Mouse (Mus musculus) c-Kit-positive CD71-positive TER-119-negative erythroid progenitor cells, embryonic 14.5 days (primary cell): ENCODE measurements around the gene Lce1e.
"Not testable (repeated sequence)": the region's sequence is repeated elsewhere in the genome, so short reads cannot be mapped to it uniquely, and the experiment has no call there.

ENCODE experiments used
- DNase-seq: peaks from one replicate; pipeline ENCODE4 v3.0.0-alpha.2; 2013; ENCODE audit warnings: low read depth

The Lce1e gene

DNA sequence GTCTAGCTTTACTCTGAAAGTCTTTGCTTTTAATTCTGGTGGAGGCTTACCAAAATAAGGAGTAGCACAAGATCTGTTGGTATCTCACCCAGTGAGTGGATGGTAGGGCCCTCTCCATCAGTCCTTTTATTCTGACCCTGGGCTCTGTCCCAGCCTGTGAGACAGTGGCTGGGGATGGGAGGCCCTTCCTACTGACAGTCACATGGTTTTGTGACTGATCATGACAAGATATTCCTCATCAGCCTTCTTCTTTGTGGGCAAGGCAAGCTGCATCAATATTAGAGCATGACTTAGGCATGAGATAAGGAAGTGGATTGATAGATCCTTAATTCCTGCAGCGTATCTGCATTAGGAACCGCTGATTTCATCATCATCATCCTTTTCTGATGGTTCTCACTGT is at the start of gene Lce1e:
Lce1e (minus strand) TSS at position 101 of the 400 bp plus-strand sequence.
- DNase-seq: no peak

DNA sequence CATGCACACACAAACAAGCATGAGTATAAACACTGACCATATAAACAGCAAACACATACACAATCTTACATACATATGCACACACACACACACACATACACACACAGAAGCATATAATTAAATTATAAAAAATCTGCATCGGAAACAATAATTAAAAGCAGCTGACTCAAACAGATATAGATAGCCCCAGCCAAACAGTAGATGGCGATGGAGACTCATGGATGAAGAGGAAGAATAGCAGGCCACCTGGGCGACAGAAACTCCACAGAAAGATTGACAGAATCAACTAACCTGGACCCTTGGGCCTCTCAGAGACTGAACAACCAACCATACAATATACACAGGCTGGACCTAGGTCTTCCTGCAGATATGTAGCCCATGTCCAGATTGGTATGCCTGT is 44.3 kb upstream of the Lce1e start:
- no peak for DNase-seq

DNA sequence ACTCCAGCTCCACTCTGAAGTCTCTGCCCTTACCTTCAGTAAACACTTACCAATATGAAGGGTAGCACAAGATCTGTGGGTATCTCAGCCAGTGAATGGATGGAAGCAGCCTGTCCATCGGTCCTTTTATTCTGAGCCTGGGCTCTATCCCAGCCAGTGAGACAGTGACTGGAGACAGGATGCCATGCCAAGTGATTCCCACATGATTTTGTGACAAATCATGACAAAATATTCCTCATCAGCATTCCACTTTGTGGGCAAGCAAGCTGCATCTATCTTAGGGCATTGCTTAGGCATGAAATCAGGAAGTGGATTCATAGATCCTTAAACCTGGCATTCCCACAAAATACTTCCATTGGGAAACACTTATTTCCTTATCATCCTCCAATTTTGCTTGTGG is 43.4 kb upstream of the Lce1e start, which contains the start of gene Lce1g:
Lce1g (minus strand) TSS at position 101 of the 400 bp plus-strand sequence.
- no peak for DNase-seq

DNA sequence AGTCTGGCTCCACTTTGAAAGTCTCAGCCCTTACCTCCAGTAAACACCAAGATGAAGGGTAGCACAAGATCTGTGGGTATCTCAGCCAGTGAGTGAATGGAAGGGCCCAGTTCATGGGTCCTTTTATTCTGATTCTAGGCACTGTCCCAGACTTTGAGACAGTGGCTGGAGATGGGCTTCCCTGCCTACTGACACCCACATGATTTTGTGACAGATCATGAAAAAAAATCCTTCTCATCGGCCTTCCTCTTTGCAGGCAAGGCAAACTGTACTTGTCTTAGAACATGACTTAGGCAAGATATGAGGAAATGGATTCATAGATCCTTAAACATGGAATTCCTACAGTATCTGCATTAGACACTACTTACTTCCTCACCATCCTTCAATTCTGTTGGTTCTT is 30.1 kb upstream of the Lce1e start, which contains the start of gene Gm38119:
Gm38119 (minus strand) TSS at position 101 of the 400 bp plus-strand sequence.
- no peak for DNase-seq

DNA sequence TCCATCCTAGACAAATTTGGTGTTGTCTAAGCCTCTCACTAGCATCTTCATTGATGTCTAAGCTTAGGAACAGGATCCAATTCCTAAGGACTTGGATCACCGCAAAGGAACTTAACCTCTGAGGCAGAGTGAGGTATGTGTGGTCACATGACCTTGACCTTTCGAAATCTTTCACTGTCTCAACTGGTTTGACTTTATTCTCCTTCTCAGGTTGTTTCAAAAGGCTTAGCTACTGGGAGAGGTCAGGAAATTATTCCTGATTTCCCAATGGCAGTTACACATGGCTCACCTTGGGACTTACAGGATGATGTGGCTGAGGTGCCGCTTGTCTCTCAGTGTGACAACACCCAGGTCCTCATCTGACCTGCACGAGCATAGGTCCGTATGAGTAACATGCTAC is 13.8 kb upstream of the Lce1e start:
- no peak for DNase-seq

DNA sequence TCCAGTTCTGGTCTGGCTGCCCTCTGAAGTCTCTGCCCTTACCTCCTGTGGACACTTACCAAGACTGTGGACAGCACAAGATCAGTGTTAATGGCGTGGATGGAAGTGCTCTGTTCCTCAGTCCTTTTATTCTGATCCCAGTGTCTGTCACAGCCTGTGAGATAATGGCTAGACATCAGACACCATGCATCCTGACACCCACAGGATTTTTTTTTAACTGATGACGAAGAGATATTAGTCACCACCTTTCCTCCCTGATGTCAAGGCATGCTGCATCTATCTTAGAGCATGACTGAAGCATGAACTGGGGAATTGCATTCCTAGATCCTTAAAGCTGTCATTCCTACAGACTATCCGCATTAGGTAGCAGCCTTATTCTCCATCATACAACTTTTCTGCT is 11.4 kb upstream of the Lce1e start, which contains the start of gene Lce1f:
Lce1f (minus strand) TSS at position 101 of the 400 bp plus-strand sequence.
- no peak for DNase-seq

DNA sequence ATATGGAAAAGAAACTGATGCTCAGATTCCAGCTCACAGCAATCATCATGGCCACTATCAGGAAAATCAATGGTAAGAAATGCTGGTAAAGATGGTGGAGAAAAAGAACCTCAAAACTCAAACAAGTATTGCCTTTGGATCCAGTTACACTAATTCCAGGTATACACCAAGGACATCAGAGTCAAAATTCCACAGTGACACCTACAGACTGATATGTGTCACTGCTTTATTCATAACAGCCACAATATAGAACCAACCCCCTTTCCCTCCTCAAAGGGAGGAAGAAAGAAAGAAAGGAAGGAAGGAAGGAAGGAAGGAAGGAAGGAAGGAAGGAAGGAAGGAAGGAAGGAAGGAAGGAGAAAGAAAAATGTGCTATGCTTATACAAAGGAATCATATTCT is 6.2 kb upstream of the Lce1e start:
- DNase-seq: no peak

DNA sequence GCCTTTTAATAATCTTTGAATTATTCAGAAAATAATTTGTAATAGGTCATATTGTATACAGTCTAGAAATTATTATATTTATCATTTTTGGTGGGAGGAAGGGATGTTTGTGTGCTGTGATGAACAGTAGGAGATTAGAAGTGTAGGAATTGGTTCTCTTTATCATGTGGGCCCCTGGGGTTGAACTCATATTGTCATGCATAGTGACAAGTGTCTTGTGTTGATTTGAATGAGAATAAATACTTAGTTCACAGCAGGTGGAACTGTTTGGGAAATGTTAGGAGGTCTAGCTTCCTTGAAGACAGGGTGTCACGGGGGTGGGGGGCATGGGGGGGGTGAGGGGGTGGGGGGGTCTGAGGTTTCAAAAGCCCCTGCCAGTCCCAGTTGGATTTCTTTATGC is 14.3 kb downstream of the Lce1e start:
- DNase-seq: no peak

DNA sequence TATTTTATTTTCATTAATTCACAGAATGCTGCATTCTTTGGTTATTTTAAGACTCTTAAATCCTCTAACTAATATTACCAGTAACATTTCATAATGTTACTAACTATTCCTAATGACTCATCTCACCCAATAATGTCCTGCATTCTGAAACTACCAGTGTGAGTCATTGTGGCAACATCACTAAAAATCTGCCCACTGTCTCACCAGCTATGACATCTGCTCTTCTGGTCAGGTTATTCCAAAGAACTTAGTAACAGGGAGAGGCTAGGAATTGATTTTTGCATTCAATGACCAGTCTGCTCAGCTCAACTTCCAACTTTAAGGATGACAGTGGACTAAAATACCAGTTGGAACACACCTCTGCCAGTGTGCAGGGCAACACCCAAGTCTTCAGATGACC is 17.2 kb downstream of the Lce1e start:
- DNase-seq: no peak

DNA sequence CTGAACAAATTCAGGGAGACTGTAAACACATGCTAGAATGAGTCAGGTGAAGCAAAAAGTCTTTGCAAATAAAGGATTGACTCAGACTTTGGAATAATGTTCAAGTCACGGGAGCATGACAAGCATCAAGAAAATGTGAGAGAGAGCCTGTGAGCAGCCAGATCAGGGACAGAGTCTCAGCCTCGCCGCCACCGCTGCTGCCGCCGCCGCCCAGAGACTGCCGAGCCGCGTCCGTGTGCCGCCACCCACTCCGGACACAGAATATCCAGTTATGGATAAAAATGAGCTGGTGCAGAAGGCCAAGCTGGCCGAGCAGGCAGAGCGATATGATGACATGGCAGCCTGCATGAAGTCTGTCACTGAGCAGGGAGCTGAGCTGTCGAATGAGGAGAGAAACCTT is 19.7 kb downstream of the Lce1e start:
- not testable (repeated sequence) for DNase-seq

DNA sequence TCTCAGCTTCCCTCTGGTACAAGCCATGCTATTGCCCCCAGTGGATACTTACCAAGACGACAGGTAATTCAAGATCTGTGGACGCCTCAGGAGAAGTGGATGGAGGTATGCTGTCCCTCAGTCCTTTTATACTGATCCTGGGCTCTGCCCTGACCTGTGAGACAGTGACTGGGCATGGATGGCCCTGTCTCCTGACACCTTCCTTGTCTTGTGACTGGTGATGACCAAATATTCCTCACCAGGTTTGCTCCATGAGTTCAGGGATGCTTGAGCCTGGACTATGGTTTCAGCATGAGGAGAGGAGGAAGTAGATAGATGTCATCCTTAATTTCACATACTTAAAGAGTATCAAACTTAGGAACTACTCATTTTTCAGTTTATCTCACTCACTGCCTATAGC is 21.8 kb downstream of the Lce1e start, which contains the start of gene Lce1d:
Lce1d (minus strand) TSS at position 101 of the 400 bp plus-strand sequence.
- no peak for DNase-seq

DNA sequence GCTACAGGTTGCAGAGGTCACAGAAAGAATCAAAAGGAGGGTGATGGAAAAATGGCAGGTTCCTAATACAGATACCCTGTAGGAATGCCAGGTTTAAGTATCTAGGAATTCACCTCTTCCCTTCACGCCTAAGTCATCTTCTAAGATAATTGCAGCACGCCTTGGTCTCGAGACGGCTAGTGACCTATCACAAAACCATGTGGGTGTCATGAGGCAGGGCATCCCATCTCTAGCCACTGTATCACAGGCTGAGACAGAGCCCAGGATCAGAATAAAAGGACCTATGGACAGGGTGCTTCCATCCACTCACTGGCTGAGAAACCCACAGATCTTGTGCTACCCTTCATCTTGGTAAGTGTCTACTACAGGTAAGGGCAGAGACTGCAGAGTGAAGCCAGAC is 29.9 kb downstream of the Lce1e start, which contains the start of gene Lce1c:
Lce1c (plus strand) TSS at position 301 of the 400 bp plus-strand sequence.
- DNase-seq: no peak

DNA sequence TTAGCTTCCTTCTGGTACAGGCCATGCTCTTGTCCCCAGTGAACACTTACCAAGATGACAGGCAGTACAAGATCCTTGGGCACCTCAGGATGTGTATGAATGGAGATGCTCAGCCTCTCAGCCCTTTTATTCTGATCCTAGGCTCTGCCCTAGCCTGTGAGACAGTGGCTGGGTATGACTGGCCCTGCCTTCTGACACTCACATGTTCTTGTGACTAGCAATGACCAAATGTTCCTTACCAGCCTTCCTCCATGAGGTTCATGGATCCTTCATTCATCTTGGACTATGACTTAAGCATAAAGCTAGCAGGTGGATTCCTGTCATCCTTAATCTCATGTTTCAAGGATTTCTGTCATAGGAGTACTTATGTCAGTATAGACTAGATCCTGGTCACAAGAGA is 38.7 kb downstream of the Lce1e start, which contains the start of gene Lce1a2:
Lce1a2 (minus strand) TSS at position 101 of the 400 bp plus-strand sequence.
- no peak for DNase-seq
